Mouse (Mus musculus): ENCODE data around the gene Cntnap2. TPM values are rescaled to one million over a fixed set of nuclear protein-coding genes. Genes with fewer than 3 reads are reported as not detected.
A peak's percentile ranks its signal among the peaks of the same experiment; 100 is the strongest.
"Not testable (repeated sequence)": the region's sequence is repeated elsewhere in the genome, so short reads cannot be mapped to it uniquely, and the experiment has no call there.

Gene Cntnap2
- polyA plus RNA-seq, 1 experiment from 2014 or later: 0.59 TPM

DNA sequence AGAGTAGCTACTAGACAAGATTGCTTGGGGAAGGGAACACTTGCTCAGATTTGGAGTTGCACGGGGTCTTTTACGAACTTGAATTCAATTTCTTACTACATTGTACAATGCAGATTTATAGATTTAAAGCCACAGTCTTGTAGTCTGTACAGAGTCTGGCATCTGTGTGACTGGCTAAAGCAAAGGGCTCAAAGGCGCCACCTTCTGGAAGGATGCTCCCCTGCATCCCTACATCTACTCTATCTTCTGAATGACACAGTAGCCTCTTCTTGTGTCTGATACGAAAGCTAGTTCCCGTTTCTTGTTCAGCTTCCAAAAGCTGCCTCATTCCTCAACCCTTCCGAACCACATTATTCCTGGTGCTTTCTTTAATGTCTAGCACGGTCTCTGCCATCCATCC, 2129.0 kb downstream of the Cntnap2 start:
- no peak overlapping the region for H3K4me2 ChIP-seq
- no peaks in the 10 kb centered on the region for H3K36me3 ChIP-seq
- H3K9ac ChIP-seq: no peak overlapping the region
- no peaks in the 10 kb centered on the region for H3K9me3 ChIP-seq (replicated peaks)
- H3K4me3 ChIP-seq: no peak overlapping the region
- H3K27ac ChIP-seq (ENCODE audit: poor library complexity, severe bottlenecking): no peak overlapping the region
- 62% methylated on average over 7 of the region's 7 CpGs for WGBS
- peaks cover 11% of the 10 kb centered on the region for H3K4me1 ChIP-seq (replicated peaks)
- no peak for ATAC-seq (ENCODE audit: insufficient number of reproducible peaks, low FRiP score)
- H3K27me3 ChIP-seq (replicated peaks): no peaks in the 10 kb centered on the region

DNA sequence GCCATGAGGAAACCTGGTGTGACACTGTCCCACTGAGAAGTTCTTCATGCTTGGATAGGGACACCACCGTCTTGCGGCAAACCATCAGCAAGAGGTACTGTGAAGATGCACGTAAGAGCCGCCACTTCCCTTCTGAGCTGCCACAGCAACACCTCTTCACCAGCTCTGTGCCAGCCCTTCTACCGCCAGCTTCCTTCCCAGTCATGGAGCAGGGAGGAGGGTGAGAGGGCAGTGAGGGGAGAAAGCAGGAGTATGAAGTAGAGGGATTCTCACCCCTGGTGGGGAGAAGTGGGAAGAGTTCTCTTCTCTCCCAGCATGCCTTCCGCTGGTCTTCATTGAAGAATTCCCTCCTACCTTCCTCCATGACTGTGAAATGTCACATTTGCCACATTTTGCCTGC, 2129.4 kb downstream of the Cntnap2 start:
- H3K27me3 ChIP-seq (replicated peaks); H3K4me3 ChIP-seq; H3K9me3 ChIP-seq (replicated peaks); H3K4me2 ChIP-seq; ATAC-seq (ENCODE audit: insufficient number of reproducible peaks, low FRiP score); H3K27ac ChIP-seq (ENCODE audit: poor library complexity, severe bottlenecking); H3K9ac ChIP-seq; H3K36me3 ChIP-seq: not testable (repeated sequence)
- WGBS: 79% methylated on average over 6 of the region's 6 CpGs
- H3K4me1 ChIP-seq (replicated peaks): peaks cover 11% of the 10 kb centered on the region

DNA sequence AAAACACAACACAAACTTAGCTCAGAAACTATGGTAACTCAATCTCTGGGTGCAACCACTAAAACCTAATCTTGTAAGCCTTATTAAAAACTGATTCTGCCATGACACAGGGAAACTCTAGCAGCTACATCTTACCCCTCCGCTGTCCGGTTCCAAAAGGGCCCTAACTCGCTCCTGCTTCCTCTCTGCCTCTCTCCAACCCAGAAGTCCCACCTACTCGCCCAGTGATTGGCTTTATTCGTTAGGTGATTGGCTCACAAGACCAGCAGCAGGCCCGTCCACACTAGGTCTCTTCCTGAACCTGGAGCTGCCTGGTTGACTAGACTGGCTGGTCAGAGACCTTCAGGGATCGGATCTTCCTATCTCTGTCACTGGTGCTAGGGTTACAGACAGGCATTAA, 2131.1 kb downstream of the Cntnap2 start:
- Histone ChIP-seq H3K4me1 (replicated peaks) (peaks cover 11% of the 10 kb centered on the region), H3K4me2 (no peak overlapping the region), H3K4me3 (no peak overlapping the region), H3K9me3 (replicated peaks) (no peaks in the 10 kb centered on the region), H3K9ac (no peak overlapping the region), H3K36me3 (no peaks in the 10 kb centered on the region), H3K27ac (ENCODE audit: poor library complexity, severe bottlenecking) (no peak overlapping the region), H3K27me3 (replicated peaks) (no peaks in the 10 kb centered on the region)
- no peak for ATAC-seq (ENCODE audit: insufficient number of reproducible peaks, low FRiP score)
- WGBS: 65% methylated on average over 7 of the region's 7 CpGs

DNA sequence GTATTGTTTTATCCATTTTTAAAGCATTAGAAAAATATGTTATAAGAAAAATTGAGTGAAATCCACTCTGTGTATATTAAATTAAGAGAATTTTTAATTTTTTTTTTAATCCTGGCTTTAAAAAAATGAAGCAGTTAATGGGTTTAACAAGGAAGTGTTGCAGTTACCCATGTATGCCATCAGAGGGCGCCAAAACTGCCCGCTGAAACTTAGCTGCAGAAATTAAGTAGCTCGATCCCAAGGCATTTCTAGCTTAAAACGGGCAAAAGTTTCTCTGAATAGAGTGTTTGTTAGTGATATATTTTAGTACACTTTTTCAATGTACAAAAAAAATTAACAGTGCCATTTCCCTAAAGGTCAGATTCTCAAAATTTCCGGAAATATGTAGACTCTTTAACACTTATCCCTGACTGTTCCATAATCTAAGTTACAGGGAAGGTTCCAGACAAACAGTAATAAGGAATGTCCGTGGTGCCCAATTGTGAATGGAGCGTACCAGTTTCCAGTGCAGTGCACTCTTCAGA, 2132.2 kb downstream of the Cntnap2 start:
- H3K4me3 ChIP-seq: peak overlapping the region; percentile 37

DNA sequence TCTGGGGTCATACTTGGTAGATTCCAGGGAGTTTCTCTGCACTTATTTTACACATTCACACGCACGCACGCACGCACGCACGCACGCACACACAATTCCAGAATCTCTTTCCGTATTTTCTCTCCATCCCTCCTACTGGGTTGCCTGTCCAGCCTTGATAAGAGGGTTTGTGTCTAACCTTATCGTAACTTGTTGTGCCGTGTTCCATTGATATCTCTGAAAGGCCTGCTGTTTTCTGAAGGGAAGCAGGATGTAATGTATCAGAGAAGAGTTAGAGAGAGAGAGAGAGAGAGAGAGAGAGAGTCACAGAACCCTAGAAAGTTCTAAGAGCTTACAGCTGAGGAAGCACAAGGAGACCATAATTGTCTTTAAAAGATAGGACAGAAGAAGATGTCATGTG, 2132.8 kb downstream of the Cntnap2 start:
- Histone ChIP-seq H3K36me3 (no peaks in the 10 kb centered on the region), H3K27ac (ENCODE audit: poor library complexity, severe bottlenecking) (0 out of 2 replicates have a peak overlapping the region, but pooled peaks have one; percentile 25), H3K4me2 (peak overlapping the region; percentile 67), H3K4me3 (peak overlapping the region; percentile 37), H3K27me3 (replicated peaks) (no peaks in the 10 kb centered on the region), H3K9me3 (replicated peaks) (no peaks in the 10 kb centered on the region), H3K9ac (peak overlapping the region; percentile 39; the same call in 1 of the 2 replicates), H3K4me1 (replicated peaks) (peaks cover 11% of the 10 kb centered on the region)
- peak; percentile 79 for ATAC-seq (ENCODE audit: insufficient number of reproducible peaks, low FRiP score)
- WGBS: 46% methylated on average over 10 of the region's 10 CpGs

More for the DNA sequence above, 2132.2 kb downstream of the Cntnap2 start:
- WGBS: 15% methylated on average over 7 of the region's 7 CpGs
- no peak for ATAC-seq (ENCODE audit: insufficient number of reproducible peaks, low FRiP score)
- H3K4me2 ChIP-seq: peak overlapping the region; percentile 67
- H3K27ac ChIP-seq (ENCODE audit: poor library complexity, severe bottlenecking): 0 out of 2 replicates have a peak overlapping the region, but pooled peaks have one; percentile 25
- no peaks in the 10 kb centered on the region for H3K9me3 ChIP-seq (replicated peaks)
- no peaks in the 10 kb centered on the region for H3K27me3 ChIP-seq (replicated peaks)
- peak overlapping the region; percentile 39; the same call in 1 of the 2 replicates for H3K9ac ChIP-seq
- H3K4me1 ChIP-seq (replicated peaks): peaks cover 11% of the 10 kb centered on the region
- H3K36me3 ChIP-seq: no peaks in the 10 kb centered on the region

DNA sequence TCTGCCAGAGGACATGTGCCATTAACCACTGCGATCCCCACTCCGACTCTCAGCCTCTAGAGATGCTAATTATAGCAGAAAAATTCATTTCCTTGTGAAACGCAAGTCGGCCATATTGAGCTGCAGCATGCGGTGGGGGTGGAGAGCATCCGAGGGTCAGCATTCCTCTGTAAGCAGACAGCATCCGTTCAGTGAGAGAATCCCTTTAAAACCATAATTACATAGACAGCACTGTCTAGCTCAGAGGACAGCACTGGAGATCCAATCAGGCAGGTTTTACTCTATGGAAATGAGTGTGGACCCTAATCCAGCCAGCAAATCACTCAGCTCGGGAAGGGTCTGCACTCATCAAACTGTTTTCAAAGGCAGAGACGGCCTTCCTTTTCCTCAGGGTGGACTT, 2133.3 kb downstream of the Cntnap2 start:
- ATAC-seq (ENCODE audit: insufficient number of reproducible peaks, low FRiP score): no peak
- Histone ChIP-seq H3K9me3 (replicated peaks) (no peaks in the 10 kb centered on the region), H3K36me3 (no peaks in the 10 kb centered on the region), H3K4me3 (no peak overlapping the region), H3K27me3 (replicated peaks) (no peaks in the 10 kb centered on the region), H3K27ac (ENCODE audit: poor library complexity, severe bottlenecking) (no peak overlapping the region), H3K4me1 (replicated peaks) (peaks cover 11% of the 10 kb centered on the region), H3K4me2 (peak overlapping the region; percentile 67), H3K9ac (no peak overlapping the region)
- WGBS: 53% methylated on average over 9 of the region's 9 CpGs

DNA sequence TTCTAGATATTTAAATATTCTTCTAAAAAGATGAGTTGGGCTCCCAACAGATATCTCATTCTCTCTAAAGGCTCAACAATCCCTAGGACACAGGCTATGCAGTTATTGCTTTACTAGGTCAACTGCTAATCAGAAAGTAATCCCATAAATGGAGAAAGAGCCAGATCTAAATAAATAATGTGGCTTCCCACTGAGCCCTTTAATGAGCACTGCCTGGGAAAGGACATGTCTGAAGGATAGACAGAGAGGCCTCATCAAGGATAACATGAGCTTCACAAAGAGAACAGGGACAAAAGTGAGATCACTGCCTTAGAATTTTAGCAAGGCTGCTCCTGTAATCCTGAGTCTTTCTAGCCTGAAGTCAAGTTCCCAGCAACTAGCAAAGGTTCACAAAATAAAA, 2138.4 kb downstream of the Cntnap2 start:
- Histone ChIP-seq H3K4me1 (replicated peaks) (peaks cover 2% of the 10 kb centered on the region; the same call in 1 of the 2 replicates), H3K4me3 (no peak overlapping the region), H3K4me2 (no peak overlapping the region), H3K9ac (no peak overlapping the region), H3K9me3 (replicated peaks) (no peaks in the 10 kb centered on the region), H3K27me3 (replicated peaks) (no peaks in the 10 kb centered on the region), H3K36me3 (no peaks in the 10 kb centered on the region), H3K27ac (ENCODE audit: poor library complexity, severe bottlenecking) (no peak overlapping the region)
- no peak for ATAC-seq (ENCODE audit: insufficient number of reproducible peaks, low FRiP score)

DNA sequence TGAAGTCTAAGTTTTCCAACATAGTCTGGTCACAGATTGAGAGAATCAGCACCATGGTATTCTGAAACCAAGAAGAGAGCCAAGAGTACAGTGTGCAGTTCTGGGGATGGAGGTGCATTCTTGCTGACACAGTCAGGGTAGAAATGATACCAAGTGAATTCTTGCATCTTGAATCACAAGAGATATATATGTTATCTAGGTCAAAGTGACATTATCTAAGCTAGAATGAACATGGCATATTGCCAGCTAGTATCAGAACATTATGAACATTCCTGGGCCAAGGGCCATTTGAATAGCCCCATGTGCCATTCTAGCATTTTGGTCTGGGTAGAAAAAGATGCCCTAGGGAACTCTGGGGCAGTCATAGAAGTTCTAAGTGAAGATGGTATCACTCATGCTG, 2141.5 kb downstream of the Cntnap2 start:
- ATAC-seq (ENCODE audit: insufficient number of reproducible peaks, low FRiP score): no peak
- Histone ChIP-seq H3K9me3 (replicated peaks) (no peaks in the 10 kb centered on the region), H3K4me1 (replicated peaks) (0 out of 2 replicates have a peak, but pooled peaks cover 1% of the 10 kb centered on the region), H3K4me2 (no peak overlapping the region), H3K27ac (ENCODE audit: poor library complexity, severe bottlenecking) (no peak overlapping the region), H3K9ac (no peak overlapping the region), H3K27me3 (replicated peaks) (no peaks in the 10 kb centered on the region), H3K4me3 (no peak overlapping the region), H3K36me3 (no peaks in the 10 kb centered on the region)

DNA sequence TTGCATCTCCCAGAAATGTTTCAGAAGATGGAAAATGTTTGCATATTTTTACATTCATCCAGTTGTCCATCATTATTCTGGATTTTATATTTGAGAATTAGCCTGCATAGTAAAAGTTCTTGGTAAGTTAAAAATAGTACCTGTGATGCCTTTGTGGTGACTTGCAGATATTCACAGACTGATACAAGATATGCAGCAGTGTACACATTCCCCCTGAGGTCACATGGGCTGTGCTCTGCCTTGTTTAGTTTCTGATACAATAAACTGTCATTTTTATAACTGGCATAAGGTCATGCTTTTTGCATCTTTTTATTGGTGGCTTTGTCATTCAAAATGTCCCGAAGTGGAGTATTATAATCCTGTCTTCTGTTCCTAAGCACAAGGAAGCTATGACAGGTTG, 2148.9 kb downstream of the Cntnap2 start:
- H3K4me3 ChIP-seq: no peak overlapping the region
- H3K4me2 ChIP-seq: no peak overlapping the region
- WGBS: 73% methylated on average over 1 of the region's 1 CpGs
- H3K27me3 ChIP-seq (replicated peaks): no peaks in the 10 kb centered on the region
- no peak overlapping the region for H3K9ac ChIP-seq
- H3K4me1 ChIP-seq (replicated peaks): peaks cover 5% of the 10 kb centered on the region; the same call in 1 of the 2 replicates
- H3K36me3 ChIP-seq: no peaks in the 10 kb centered on the region
- H3K27ac ChIP-seq (ENCODE audit: poor library complexity, severe bottlenecking): no peak overlapping the region
- no peak for ATAC-seq (ENCODE audit: insufficient number of reproducible peaks, low FRiP score)
- H3K9me3 ChIP-seq (replicated peaks): no peaks in the 10 kb centered on the region

DNA sequence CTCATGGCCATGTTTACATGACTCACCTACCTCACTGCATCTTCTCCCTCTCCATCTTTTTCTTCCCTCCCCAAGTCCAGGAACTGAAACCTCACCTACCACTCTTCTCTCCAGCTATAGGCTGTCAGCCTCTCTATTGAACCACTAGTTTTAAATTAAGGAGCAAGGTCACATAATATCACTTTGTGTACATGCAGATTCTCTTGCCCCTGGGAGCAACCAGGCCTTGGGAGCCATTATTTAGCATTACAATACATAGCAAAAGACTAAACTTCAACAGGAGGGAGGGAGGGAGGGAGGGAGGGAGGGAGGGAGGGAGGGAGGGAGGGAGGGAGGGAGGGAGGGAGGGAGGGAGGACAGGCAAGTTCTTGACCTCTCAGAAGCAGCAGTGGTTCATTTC, 2155.6 kb downstream of the Cntnap2 start:
- Histone ChIP-seq H3K9ac (no peak overlapping the region), H3K4me2 (no peak overlapping the region), H3K9me3 (replicated peaks) (no peaks in the 10 kb centered on the region), H3K36me3 (no peaks in the 10 kb centered on the region), H3K4me3 (no peak overlapping the region), H3K27me3 (replicated peaks) (no peaks in the 10 kb centered on the region), H3K4me1 (replicated peaks) (no peaks in the 10 kb centered on the region), H3K27ac (ENCODE audit: poor library complexity, severe bottlenecking) (no peak overlapping the region)
- ATAC-seq (ENCODE audit: insufficient number of reproducible peaks, low FRiP score): no peak

DNA sequence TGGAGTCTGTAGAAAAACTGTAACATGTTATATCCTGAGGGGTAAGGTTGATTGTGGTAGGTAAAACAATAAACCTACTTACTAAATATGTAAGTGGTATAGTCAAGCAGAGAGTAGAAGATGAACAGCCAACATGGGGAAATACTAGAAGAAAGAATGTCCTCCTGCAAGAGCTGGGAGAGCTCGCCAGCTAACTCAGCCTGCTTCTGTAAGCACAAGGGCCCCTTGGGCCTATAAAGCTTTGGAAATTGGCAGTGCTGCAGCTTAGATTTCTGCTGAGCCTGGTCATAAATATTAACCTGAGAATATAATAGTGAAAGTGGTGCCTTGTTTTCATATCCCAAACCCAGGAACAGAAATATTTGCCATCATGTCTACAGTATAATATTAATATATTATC, 2164.4 kb downstream of the Cntnap2 start:
- H3K9me3 ChIP-seq (replicated peaks); H3K4me3 ChIP-seq; H3K9ac ChIP-seq; H3K4me2 ChIP-seq; H3K4me1 ChIP-seq (replicated peaks); H3K27me3 ChIP-seq (replicated peaks); H3K36me3 ChIP-seq; ATAC-seq (ENCODE audit: insufficient number of reproducible peaks, low FRiP score); H3K27ac ChIP-seq (ENCODE audit: poor library complexity, severe bottlenecking): not testable (repeated sequence)
- 59% methylated on average over 1 of the region's 1 CpGs for WGBS

DNA sequence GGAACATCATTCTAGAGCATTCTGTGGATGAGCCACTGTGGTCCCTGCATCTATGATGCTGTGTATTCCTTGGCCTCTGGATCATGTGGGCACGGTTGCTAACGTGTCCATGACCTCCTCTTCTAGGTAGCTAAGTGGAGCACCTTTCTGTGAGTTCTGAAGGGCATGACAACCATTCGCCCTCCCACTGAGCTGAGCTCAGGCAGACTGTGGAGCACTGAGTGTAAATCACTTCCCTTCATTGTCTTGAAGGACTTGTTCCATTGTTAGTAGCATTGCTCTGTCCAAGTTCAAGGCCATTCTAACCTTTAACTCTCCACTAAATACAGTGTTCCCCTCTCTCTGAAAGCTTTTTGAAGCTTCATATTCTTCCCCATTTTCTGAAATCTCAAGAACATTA, 2166.2 kb downstream of the Cntnap2 start:
- not testable (repeated sequence) for H3K4me3 ChIP-seq; H3K27me3 ChIP-seq (replicated peaks); H3K27ac ChIP-seq (ENCODE audit: poor library complexity, severe bottlenecking)

More for the DNA sequence above, 2166.2 kb downstream of the Cntnap2 start:
- 70% methylated on average over 3 of the region's 3 CpGs for WGBS
- not testable (repeated sequence) for H3K4me2 ChIP-seq; H3K9me3 ChIP-seq (replicated peaks); H3K4me1 ChIP-seq (replicated peaks); H3K36me3 ChIP-seq; H3K9ac ChIP-seq; ATAC-seq (ENCODE audit: insufficient number of reproducible peaks, low FRiP score)
